Mouse (Mus musculus): Measurements from ENCODE around the gene Zfp865. TPM values are rescaled to one million over a fixed set of nuclear protein-coding genes. Genes with fewer than 3 reads are reported as not detected.
A peak's percentile ranks its signal among the peaks of the same experiment; 100 is the strongest.
"Not testable (repeated sequence)": the region's sequence is repeated elsewhere in the genome, so short reads cannot be mapped to it uniquely, and the experiment has no call there.

The Zfp865 gene
- 10 to 100 TPM; 18.2 to 19.9 TPM for total RNA-seq (2021)
- long read RNA-seq, experiment 1, partial matches to known transcripts: 2 of 2 reads
- long read RNA-seq, experiment 1, other reads (novel, unspliced or antisense): 0 of 2 reads
- long read RNA-seq, experiment 2, partial matches to known transcripts: 1 of 2 reads
- long read RNA-seq, experiment 2, other reads (novel, unspliced or antisense): 0 of 2 reads

- intact Hi-C loops (cut with DNase I): no loop called here
- peak; percentile 99 for DNase-seq
Measured at GRCm38 (mm10) chr7:5020000-5020681, at the start of gene Zfp865, which contains the start of gene Ccdc106. Gene Zfp865, plus strand, starts transcription at chr7:5020376. Gene Ccdc106, plus strand, starts transcription at chr7:5020553.

- no peak for DNase-seq
- intact Hi-C loops (cut with DNase I): no loop called here
Measured at GRCm38 (mm10) chr7:4971068-4971467, 49.1 kb upstream of the Zfp865 start, which contains the start of gene Sbk3. Gene Sbk3, minus strand, starts transcription at chr7:4971168.

GRCm38 (mm10) chr7:4971710-4972109, 48.5 kb upstream of the Zfp865 start:
- DNase-seq: peak; percentile 36 to 43
- intact Hi-C loops (cut with DNase I): no loop called here

- DNase-seq: peak; percentile 72 to 77
- intact Hi-C loops (cut with DNase I): no loop called here
Measured at GRCm38 (mm10) chr7:4972321-4973047, 47.7 kb upstream of the Zfp865 start.

- intact Hi-C loops (cut with DNase I): no loop called here
- DNase-seq: no peak
Measured at GRCm38 (mm10) chr7:4975455-4975854, 44.7 kb upstream of the Zfp865 start.

- no peak for DNase-seq
- intact Hi-C loops (cut with DNase I): no loop called here
Measured at GRCm38 (mm10) chr7:4976832-4977231, 43.3 kb upstream of the Zfp865 start.

GRCm38 (mm10) chr7:4988250-4988649, 31.9 kb upstream of the Zfp865 start:
- no peak for DNase-seq
- intact Hi-C loops (cut with DNase I): no loop called here

- intact Hi-C loops (cut with DNase I): no loop called here
Measured at GRCm38 (mm10) chr7:4993347-4993998, 26.7 kb upstream of the Zfp865 start.

GRCm38 (mm10) chr7:4993999-4994788, 26.0 kb upstream of the Zfp865 start:
- no peak for DNase-seq

More at GRCm38 (mm10) chr7:4993347-4993998, 26.7 kb upstream of the Zfp865 start:
- DNase-seq: no peak

GRCm38 (mm10) chr7:4995268-4996002, 24.7 kb upstream of the Zfp865 start:
- intact Hi-C loops (cut with DNase I): loop anchor here (2.0 kb wide), 1 partner anchor 17 kb away; no protein-coding TSS in a partner anchor
- DNase-seq: no peak

More at GRCm38 (mm10) chr7:4993999-4994788, 26.0 kb upstream of the Zfp865 start:
- intact Hi-C loops (cut with DNase I): no loop called here

GRCm38 (mm10) chr7:4996003-4996895, 23.9 kb upstream of the Zfp865 start, which contains the start of gene Zfp579:
Gene Zfp579, minus strand, starts transcription at chr7:4996158.
- DNase-seq: peak; percentile 91 to 97
- intact Hi-C loops (cut with DNase I): loop anchor here (2.0 kb wide), 1 partner anchor 17 kb away; no protein-coding TSS in a partner anchor

- no peak for DNase-seq
- intact Hi-C loops (cut with DNase I): loop anchor here (2.0 kb wide), 1 partner anchor 16 kb away; no protein-coding TSS in a partner anchor
Measured at GRCm38 (mm10) chr7:4996934-4997333, 23.2 kb upstream of the Zfp865 start.

- intact Hi-C loops (cut with DNase I): no loop called here
- no peak for DNase-seq
Measured at GRCm38 (mm10) chr7:4999876-5000275, 20.3 kb upstream of the Zfp865 start.

GRCm38 (mm10) chr7:5002876-5003275, 17.3 kb upstream of the Zfp865 start:
- intact Hi-C loops (cut with DNase I); DNase-seq: not testable (repeated sequence)

- intact Hi-C loops (cut with DNase I): no loop called here
Measured at GRCm38 (mm10) chr7:5008229-5008628, 11.9 kb upstream of the Zfp865 start.

GRCm38 (mm10) chr7:5012681-5013513, 7.3 kb upstream of the Zfp865 start:
- intact Hi-C loops (cut with DNase I): loop anchor here (2.0 to 5.0 kb wide), 2 partner anchors 16 to 34 kb away; partner anchors contain the start of gene Zfp579
- no peak for DNase-seq

More at GRCm38 (mm10) chr7:5008229-5008628, 11.9 kb upstream of the Zfp865 start:
- no peak for DNase-seq
